ENCODE assay signal across 8 mouse cellular contexts in the genomic region with DNA sequence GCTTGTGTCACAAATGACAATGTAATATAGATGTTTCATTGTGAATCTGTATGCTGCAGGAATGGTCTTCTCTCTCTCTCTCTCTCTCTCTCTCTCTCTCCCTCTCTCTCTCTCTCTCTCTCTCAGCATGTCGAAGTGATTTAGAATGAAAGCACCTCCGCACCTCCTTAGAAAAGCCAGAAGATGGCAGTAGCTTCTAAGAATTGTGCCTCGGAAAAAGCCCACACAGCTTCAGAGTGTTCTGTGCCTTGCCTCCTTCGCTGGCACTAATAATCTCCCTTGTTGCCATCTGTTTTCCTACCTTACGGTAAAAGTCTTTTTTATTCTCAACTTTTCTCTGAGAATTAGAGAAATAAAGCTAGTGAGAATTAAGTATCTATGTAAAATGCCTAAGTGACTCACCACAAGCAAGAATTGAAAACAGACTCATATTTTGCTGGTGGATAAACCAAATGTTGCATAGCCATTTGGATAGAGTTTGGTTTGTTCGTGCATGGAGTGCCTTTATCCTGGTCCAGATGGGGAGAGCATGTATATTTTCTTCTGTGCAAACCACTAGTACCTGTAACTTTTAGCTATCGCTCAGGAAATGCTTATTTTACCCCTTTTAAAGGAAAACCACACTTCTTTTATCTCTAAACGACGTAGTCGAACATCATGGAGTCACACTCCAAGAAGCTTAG.
DNase-seq lines count a peak whose midpoint lies in the region; ATAC-seq and TF ChIP-seq lines count a peak whose summit lies in the region.

No protein-coding gene starts in this region.

- H3K9ac ChIP-seq in liver, postnatal 0 days (replicated peaks) = no peak overlapping the region

- no peaks in the 10 kb centered on the region for H3K4me1 ChIP-seq in liver, postnatal 0 days (ENCODE audit: insufficient read depth)

- no peak overlapping the region for H3K4me2 ChIP-seq in liver, postnatal 0 days (ENCODE audit: low read depth, low read length)

- no peak overlapping the region for H3K27ac ChIP-seq in liver, postnatal 0 days (ENCODE audit: low read depth)

- ATAC-seq in liver, postnatal 0 days = no peak
- peak; percentile 62; a peak in 3 of 4 replicates for ATAC-seq in hematopoietic stem cell, adult 5-6 weeks (replicated peaks in 1 of 2; ENCODE audit: insufficient read depth in 1 of 2, low FRiP score in 2 of 2, low TSS enrichment in 1 of 2, low read depth in 1 of 2, poor library complexity in 2 of 2, severe bottlenecking in 2 of 2)
- no peak for ATAC-seq in erythroblast, adult 5-6 weeks (replicated peaks; ENCODE audit: low FRiP score, poor library complexity, severe bottlenecking)

- TF ChIP-seq CTCF in liver, postnatal 0 days (IDR thresholded peaks at IDR 0.05; ENCODE audit: low read depth) = peak; percentile 23; the same call in 1 of the 2 replicates

- H3K36me3 ChIP-seq in liver, postnatal 0 days (replicated peaks; ENCODE audit: insufficient read depth, low read length) = no peaks in the 10 kb centered on the region

- peak; percentile 23 for DNase-seq in adrenal gland, adult 2 months
- no peak for DNase-seq in adrenal gland, postnatal 4 days (ENCODE audit: low spot score in 2 of 2)
- DNase-seq in liver, postnatal 0 days = no peak
- DNase-seq in liver = no peak
- DNase-seq in retina, adult 2 months (ENCODE audit: low read depth, low spot score) = peak; percentile 9
- no peak for DNase-seq in urinary bladder, postnatal 14 days (ENCODE audit: low spot score)

- 48% methylated on average over 10 of the region's 10 CpGs for WGBS in liver, postnatal 0 days (ENCODE audit: insufficient replicate concordance)

- no peaks in the 10 kb centered on the region for H3K9me3 ChIP-seq in liver, postnatal 0 days (ENCODE audit: low read length)

- no peak for TF ChIP-seq EP300 in liver, postnatal 0 days (IDR thresholded peaks at IDR 0.05; ENCODE audit: low read depth)

- no peak overlapping the region for H3K4me3 ChIP-seq in liver, postnatal 0 days (ENCODE audit: low read depth, low read length)

- H3K27me3 ChIP-seq in liver, postnatal 0 days (ENCODE audit: insufficient read depth, low read length) = no peaks in the 10 kb centered on the region

Comparison
In these comparisons a context has a peak if more than half of its experiments do, and no peak if none do; other contexts are left out.
1. DNase-seq: peak in adrenal gland, adult 2 months (single experiment) and retina, adult 2 months (single experiment); none in adrenal gland, postnatal 4 days (0 of 2), liver, postnatal 0 days (single experiment), liver (single experiment) and urinary bladder, postnatal 14 days (single experiment).
2. ATAC-seq: peak in hematopoietic stem cell, adult 5-6 weeks (2 of 2); none in liver, postnatal 0 days (single experiment) and erythroblast, adult 5-6 weeks (single experiment).